Mouse (Mus musculus): Measurements from ENCODE around the gene Aff3.

DNA sequence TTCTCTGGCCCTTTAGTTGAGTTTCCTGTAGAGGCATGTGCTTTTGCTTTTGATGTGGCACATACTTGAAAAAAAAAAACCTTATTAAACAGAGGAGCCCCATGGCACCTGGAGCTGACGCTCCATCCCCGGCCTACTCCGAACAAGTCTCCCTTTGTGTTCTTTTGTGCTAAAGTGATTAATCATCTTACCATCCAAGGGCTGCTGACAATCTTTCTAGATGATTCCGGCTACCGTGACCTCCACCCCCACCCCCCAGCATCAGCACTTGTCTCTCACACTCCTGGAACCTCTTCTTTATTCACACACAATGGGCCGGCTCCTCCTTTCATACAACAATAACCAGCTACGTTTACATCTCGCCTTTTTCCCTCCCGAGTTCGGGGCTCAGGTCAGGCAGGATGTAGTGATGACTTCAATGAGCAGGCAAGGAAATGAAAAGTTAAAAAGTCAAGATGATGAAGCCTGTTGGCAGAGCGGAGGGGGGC, 269.5 kb downstream of the Aff3 start:
- TF ChIP-seq EP300 (optimal IDR thresholded peaks at IDR 0.05): no peak
- no peak for TF ChIP-seq CTCF (IDR thresholded peaks at IDR 0.05; ENCODE audit: low read depth)

All from stomach, postnatal 0 days (tissue).